Mouse (Mus musculus): ENCODE data around the gene Hsf5.

Hsf5 gene

DNA sequence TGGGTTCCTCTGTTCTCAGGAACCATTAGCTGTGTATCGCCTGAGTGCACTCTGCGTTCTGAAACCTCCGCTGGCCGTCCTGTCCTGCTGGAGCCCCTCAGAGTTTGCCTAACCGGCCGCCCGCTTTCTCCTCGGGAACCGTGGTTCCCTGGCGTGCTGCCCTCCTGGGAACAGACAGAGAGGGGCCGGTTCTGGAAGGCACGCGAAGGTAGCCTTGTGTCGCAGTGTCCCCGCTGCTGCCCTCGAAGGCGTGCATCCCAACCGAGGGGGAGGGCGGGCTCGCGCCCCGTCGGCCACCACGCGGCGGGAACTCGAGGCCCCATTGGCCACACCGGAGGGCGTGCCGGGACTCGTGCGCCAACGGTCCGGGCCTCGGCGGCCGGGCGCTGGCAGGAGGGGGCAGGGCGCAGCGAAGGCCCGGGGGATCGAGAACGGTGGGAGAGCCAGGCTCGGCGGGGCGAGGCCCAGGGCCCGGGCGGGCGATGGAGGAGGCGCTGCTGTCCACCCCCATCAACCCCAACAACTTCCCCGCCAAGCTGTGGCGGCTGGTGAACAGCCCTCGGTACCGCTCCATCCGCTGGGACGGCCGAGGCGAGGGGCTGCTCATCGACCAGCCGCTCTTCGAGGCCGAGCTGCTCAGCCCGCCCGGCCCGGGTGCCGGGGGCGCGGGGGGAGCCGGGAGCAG lies at the start of gene Hsf5:
Gene Hsf5 (plus strand): TSS at position 375 of the 685 bp plus-strand sequence.
- no peak for DNase-seq

DNA sequence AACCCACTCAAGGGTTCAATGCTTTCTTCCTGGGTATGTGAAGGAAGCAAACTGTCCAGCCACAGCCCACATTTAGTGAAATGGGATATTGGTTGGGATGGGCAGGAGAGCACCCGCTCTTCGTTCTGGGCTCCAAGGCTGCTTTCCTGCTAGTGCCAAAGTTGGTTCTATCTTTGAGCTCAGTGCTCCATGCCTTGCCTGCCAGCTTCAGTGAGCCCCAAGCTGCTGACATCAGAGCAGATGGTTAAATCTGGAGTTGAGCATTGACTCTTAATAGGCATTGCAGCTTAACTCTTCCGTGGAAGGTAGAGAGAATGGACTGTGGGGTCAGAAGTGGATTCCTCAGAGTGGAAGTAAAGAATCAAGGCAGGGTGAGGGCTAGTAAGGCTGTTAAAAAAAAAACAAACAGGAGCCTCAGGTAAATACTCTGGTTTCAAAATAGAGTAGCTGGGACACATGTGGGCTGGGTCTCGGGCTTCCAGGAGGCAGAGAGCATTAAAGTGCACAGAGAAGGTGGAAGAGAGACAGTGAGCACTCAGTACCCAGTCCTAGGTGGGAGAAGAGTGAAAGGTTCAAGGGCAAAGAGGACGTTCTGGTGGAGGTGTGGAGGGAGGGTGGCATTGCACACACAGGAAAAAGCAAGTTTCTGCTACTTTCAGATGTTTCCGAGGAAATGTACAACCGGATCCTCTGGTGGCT lies 48.6 kb upstream of the Hsf5 start, which contains the start of gene Sept4:
Gene Sept4 (plus strand): TSS at position 649 of the 699 bp plus-strand sequence.
- no peak for DNase-seq

DNA sequence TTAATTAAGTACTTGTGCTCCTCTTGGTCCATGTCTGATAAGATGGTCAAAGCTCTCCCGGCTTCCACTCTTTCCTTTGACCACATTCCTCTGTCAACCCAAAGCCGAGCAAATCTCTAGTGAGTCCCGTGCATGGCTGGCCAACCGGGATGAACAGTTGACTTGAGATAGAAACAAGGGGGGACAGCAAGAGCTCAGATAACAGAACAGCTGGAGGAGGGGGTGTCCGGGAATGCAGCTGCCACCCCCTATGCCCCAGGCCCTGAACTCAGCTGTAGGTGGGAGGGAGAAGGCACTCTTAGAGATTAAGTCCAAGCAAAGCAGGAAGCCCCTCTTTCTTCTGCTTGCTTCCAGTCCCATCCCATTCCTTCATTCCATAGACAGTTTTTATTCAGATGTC lies 46.2 kb upstream of the Hsf5 start:
- no peak for DNase-seq

DNA sequence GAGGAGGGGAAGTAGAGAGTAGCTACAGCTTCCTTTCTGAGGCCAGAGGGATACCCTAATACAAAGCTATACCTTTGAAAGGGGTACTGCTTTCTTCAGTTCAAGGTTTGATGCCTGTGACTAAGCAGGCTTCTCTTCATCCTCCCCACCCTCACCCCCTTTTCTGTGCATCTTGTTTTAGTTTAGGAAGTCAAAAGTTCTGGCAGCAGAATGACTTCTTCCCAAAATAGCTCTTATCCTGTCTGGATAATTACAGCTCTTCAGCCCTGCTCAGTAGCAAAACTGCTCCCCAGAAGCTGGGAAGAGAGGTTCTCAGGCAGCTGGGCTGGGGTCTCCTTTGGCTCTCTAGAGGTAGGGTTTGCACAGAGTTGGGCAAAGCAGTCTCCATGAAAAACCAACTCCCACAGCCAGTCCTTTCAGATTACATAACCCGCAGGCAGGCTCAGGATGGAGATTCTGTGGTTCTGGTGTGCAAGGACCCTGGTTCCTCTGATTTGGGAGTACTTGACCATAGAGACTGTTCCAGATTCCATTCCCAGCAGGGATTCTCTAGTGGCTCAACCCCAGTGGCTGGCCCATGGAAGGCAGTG lies 45.5 kb upstream of the Hsf5 start:
- DNase-seq = no peak

DNA sequence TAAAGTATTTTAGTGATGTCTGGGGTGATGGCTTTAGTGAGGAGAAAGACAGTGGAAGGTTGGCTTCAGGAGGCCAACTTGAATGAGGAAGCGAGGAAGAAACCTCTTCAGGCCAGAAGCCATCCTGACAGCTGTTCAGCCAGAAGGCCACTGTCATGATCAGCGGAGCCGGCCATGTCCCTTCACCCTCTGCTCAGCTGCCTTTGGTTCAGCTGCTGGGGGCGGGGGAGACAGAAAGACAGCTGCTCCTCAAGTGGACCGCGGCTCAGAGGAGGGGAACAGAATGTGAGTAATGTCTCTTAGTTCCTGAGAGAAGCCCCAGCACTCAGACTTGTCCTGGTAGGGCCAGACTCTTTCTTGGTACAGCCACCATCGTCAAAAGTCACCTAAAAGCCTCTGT lies 43.2 kb upstream of the Hsf5 start:
- no peak for DNase-seq

DNA sequence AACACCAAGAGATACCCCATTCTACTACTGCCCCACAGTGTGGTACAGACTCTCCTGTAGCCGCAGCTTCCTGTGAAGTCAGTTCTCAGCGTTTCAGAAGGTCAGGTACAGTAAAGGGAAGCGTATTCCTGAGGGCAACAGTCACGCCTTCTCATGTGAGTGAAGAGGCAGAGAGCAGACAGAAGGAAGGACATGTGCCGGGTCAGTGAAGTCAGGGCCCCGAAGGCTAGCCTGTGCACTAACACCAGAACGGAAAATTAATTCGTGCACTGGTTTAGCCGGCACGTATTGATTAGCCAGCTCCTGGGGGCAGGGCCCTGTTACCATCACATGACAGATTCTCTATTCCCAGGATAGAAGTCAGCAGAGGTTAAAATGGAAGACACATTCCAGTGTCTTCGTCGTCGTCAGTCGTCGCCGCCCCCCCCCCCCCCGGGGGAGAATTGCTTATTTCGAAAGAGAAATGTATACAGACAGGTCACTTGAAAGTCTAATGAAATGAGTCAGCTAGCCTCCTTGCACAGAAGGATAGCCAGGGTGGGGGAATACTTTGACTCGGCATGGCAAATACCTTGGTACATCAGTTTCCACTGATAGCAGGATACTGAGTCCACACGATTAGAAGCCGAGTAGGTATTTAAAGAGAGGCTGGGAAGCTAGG lies 42.3 kb upstream of the Hsf5 start:
- DNase-seq = no peak

DNA sequence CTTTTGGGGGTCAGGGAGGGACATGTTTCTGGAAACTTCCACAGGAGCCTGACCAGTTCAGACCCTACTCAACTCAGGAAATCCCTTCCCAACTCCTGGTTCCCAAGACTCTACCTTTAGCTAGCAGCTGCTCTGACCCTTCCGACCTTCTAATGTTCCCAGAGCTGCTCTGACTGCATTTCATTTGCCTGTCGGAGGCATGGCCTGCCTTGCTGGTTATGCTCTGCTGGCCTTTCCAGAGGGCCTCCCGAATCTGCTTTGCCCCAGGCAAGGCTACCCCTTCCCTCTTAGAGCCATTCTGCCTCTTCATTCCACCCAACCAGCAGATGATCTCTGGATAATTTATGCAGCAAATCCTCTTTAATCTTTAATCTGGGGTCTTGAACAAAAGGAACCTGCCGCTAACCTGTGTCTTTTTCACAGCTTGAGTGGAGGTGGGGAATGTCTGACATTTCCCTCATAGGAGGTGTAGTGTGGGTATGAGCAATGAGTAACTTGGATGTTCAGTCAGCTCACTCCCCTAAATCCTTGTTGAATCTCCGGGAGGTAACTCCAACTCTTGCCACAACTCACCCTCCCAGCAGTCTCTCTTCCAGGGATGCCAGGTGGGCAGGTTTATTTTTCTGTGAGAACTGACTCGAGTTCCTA lies 39.2 kb upstream of the Hsf5 start:
- no peak for DNase-seq

DNA sequence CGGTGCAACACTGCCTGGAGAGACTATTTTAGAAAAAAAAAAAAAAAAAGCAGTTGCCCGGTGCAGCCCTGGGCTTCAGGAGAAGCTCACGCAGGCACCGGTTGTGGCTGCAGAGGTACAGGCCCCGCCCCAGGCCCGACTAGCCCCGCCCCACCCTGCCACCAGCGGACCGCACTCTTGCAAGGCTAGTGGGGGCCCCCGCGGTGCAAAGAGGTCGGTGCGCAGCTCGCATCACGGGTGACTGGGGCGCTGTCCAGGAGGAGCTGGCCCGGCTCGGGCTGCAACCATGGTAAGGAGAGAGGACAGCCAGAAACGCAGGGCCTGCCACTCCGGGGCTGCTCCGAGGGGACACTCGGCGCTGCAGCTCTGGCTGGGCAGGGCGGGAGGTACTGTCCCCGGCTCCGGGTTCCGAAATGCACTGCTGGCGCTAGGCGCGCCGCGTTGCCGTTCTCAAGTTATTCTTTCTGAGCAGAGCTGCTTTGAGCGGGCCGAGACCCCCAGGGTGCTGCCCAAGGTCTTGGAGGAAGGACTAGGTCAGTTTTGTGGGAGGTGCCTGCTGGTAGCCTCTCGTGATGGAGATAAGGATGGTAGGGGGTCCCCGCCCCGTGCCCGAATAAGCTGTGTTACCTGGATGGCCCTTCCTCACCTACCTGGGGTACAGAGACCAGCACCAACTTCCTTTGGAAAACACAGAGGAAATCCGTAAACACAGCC lies 38.6 kb upstream of the Hsf5 start:
- peak; percentile 63 to 66 for DNase-seq

DNA sequence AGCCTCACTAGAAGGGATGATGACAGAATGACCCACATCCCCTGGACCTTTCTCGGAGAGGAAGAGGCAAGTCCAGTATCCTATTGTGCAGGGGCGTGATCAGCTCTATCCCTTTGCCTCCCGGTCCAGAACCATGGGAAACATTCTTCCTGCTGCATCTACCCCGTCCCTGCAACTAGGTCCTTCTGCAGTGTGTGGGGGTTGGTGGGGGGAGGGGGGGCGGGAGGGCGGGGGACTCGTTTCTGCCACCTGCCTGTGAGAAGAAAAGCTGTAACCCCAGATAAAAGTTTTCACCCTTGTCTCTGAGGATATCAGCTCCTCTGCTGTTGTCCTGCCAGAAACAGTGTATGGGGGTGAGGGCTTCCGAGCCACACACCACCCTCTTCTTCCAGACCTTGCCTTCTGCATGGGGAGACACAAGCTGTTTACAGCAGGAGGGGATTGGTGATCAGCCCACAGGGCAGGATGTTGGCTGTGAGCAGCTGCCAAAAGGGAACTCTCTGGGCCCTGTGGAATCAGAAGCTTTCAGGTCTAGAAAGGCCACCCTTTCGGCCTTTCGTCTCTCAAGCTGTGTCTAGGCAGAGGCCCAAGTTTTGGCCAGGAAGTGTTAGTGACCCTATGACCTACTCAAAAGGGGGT lies 37.9 kb upstream of the Hsf5 start:
- no peak for DNase-seq

DNA sequence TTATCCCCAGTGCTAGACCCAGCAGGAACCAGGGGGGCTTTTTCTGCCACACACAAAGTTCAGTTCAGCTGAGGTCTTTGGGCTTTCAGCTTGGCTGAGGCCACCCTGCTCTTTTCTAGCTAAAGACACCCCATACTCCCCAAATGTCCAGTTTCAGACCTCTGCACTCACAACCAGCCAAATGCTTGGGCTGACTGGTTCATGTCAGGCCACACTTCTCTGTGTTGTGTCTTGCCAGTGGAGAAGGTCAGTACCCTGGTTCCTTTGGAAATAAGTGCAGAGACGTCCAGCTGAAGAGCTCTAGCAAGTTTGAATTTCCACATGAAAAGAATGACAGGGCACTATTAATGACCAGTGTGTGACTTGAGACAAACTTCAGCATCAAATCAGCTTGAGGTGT lies 37.3 kb upstream of the Hsf5 start:
- DNase-seq = no peak

DNA sequence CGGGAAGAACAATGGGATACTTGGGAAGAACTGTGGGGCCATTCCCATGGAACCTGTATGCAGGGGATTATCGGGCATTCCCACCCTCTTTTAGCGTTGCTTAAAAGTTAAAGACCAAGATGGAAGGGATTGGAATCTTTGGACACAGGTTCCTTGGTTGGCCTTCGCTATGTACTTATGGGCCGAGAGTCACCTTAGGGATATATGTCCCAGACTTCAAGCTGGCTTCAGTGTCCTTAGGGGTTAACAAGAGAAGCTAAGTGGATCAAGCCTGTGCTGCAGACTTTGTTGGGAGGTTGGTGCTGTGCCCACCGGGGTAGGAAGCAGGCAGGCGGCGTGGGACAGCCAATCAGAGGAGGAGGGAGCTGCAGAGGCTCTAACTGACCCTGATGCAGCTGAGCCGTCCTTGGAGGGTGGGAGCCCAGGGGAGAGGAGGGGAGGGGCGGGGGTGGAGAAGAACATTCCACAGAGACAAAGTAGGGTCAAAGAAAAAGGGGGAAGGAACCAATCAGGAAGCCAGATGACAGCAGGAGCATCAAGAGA lies 36.4 kb upstream of the Hsf5 start:
- DNase-seq = no peak

DNA sequence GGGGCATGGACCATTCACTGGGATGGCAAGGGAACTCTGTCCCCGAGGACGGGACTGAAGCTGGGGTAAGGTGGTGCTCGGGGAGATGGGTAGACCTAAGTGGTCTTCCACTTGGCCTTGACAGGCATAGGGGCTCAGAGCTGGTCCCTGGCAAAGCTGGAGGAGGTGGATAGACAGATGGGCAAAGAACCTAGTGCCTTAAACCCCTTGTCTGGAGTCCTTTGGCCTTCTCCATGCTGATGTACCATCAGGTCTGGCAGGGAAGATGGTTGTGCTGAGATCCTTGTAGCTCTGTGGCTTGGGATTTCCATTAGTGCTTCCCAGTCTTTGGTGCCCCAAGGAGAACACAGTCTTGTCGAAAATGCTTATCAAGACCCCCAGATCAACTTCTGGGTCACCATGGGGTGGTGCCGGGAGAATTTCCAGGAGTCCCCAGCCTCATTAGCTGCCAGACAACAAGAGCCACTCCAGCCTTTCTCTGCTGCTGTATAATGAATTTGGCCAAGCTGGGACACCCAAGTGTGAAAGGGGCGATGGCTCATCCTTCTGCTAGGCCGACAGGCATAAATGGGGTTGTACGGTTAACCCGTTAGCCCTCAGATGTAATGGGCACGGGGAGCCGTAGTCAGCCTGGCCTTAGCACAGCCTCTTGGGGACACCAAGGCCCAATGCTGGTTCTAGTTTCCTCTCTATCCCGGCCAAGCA lies 35.7 kb upstream of the Hsf5 start:
- DNase-seq = no peak

DNA sequence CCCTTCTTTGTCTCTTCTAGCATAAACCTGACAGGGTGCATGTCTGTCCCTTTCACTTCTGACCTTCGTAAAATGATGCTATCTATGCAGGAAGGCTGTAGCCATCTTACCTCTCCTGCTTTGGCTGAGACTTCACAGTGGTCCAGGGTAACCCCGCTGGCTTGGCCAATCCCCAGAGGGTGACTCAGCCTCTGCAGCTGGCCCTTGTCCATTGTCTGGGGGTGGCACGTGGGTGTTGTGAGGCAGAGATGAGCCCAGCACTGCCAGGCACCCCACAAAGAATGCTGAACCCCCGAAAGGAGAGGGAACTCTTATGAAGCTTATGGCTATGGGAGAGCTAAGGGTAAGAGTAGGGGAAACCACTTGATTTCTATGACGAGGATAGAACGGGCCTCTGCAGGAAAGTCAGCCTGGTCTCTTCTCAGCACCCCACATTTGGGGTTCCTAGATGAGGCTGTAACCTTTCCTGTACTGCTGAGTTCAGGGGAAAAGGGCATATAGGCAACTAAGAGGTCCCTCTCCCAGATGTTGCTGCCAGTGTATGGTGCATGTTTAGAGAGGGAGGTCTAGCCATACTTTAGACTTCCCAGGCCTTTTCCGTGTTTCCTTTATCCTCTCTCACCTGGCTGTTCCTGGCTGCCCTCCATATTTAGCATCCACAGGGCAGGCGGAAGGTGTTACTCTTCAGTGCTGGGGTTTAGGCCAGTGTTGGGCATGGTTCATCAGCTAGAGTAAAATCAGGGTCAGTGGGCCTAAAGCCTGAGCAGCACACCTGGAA lies 34.8 kb upstream of the Hsf5 start:
- no peak for DNase-seq

DNA sequence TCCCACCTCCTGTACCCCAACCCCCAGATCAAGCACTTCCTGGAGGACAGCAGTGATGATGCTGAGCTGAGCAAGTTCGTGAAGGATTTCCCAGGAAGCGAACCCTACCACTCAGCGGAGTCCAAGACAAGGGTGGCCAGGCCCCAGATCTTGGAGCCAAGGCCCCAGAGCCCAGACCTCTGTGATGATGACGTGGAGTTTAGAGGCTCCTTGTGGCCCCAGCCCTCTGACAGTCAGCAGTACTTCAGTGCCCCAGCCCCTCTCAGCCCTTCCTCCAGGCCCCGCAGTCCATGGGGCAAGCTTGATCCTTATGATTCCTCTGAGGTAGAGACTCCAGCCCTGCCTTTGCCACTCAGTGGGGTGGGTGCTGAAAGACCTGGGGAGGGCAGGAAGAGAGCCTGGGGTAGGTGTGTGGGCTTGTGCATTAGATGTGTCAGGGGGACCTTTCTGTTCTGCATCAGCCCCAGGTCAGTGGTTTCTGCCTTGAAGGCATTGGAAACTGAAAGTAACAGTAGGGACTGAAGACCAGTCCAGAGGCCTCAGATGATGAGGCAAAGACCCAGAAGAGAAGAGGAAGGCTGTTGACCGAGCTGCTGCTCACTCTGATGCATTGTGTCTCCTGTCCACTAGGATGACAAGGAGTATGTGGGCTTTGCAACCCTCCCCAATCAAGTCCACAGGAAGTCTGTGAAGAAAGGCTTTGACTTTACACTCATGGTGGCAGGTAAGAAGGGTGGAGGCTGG lies 33.5 kb upstream of the Hsf5 start:
- DNase-seq = no peak

DNA sequence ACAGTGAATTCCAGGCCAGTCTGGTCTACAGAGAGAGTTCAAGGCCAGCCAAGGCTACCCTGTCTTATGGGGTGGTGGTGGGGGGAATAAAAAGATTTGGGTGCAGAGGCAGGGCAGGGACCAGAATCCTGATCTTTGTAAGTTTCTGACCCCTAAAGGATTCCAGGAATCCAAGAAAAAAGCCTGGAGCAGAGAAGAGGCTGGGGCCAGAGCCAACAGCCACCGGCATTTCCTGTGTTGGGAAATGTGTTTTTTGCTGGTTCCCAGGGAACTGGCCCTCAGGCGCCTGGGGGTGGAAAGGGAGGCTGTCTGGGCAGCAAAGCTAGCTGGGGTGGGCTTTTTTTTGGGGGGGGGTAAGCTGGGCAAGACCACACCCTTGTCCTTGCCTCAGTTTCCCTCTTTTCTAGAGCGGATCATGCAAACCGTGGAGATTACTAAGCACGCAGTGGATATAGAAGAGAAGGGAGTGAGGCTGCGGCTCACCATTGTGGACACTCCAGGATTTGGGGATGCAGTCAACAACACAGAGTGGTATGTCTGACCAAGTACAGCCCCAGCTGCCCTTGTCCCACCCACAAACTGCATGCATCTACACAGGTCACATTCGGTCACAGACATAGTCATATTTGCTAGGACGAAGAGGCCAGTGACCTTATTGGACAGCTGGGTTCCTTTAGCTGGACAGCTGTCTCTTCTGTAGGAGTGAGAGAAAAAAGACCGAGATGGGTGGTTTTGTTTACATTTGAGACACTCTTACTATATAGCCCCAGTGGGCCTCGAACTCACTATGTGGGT lies 32.1 kb upstream of the Hsf5 start:
- DNase-seq = no peak

DNA sequence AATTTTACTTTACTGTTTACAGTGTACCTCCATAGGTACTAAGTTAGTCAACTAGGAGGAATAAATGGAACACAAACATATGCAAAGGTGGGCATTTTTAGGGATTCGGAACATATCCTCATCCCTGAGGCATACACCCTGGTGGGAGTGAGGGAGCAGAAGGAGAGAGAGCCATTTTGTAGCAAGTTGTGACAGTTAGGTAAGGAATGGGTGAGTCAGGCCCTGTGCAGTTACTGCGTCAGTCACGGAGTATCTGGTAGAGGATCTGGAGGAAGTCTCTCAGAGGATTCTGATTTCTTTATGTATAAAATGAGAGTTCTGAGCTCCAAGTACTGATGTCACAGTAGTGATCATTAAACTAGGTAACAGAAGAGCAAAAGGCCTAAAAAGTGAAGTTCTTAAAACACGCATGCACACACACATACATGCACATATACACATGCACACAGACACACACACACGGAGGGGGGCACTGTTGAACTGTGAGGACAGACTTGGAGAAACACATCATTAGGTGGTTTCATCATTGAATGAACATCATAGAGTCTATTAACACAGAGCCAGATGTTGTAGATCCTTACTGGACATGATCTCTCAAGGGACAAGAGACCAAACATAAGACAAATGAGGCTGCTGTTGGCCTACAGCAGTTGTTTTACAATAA lies 29.6 kb upstream of the Hsf5 start:
- DNase-seq = no peak

DNA sequence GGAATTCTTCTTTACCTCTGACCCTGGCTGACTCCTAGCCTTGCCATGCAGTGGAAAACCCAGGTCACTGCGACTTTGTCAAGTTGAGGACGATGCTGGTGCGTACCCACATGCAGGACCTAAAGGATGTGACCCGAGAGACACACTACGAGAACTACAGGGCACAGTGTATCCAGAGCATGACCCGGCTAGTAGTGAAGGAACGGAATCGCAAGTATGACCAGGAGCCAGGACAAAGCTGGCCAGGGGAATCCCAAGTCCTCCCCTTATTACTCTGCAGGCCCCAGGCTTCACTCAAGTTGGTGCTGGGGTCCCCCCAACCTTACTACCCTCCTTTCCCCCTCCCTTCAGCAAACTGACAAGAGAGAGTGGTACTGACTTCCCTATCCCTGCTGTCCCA lies 27.4 kb upstream of the Hsf5 start:
- DNase-seq = no peak
